Mouse (Mus musculus): ENCODE results near the gene 4930438A08Rik. TPM values are rescaled to one million over a fixed set of nuclear protein-coding genes. Genes with fewer than 3 reads are reported as not detected.
"Not testable (repeated sequence)": the region's sequence is repeated elsewhere in the genome, so short reads cannot be mapped to it uniquely, and the experiment has no call there.

4930438A08Rik gene
- polyA plus RNA-seq, 1 experiment from 2014 or later, result 2.4 TPM

DNA sequence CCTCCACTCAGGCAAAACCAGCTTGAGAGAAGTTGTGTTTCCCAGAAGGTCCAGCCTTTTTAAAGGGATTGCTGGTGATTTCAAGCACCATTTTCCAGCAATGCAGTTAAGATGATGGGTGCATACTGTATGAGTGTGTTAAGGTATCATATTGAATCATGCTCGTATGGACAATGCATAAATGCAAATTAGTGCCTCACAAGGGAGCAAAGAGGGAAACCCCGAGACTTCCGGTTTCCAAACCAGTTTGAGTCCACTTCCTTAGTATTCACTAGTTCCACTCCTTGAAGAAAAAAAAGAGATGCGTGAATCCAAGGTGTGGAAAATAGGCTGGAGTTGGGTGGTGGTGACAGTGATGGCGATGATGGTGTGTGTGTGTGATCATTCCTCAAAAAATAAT, 7.9 kb downstream of the 4930438A08Rik start:
- Histone ChIP-seq H3K9ac (no peak overlapping the region), H3K4me1 (no peaks in the 10 kb centered on the region), H3K27ac (replicated peaks) (no peak overlapping the region), H3K36me3 (no peaks in the 10 kb centered on the region), H3K27me3 (no peaks in the 10 kb centered on the region), H3K4me2 (replicated peaks) (no peak overlapping the region), H3K9me3 (replicated peaks) (no peaks in the 10 kb centered on the region), H3K4me3 (replicated peaks) (no peak overlapping the region)
- WGBS, result 78% methylated on average over 5 of the region's 5 CpGs
- no peak for ATAC-seq (ENCODE audit: insufficient number of reproducible peaks, low FRiP score, low TSS enrichment, low read depth)

DNA sequence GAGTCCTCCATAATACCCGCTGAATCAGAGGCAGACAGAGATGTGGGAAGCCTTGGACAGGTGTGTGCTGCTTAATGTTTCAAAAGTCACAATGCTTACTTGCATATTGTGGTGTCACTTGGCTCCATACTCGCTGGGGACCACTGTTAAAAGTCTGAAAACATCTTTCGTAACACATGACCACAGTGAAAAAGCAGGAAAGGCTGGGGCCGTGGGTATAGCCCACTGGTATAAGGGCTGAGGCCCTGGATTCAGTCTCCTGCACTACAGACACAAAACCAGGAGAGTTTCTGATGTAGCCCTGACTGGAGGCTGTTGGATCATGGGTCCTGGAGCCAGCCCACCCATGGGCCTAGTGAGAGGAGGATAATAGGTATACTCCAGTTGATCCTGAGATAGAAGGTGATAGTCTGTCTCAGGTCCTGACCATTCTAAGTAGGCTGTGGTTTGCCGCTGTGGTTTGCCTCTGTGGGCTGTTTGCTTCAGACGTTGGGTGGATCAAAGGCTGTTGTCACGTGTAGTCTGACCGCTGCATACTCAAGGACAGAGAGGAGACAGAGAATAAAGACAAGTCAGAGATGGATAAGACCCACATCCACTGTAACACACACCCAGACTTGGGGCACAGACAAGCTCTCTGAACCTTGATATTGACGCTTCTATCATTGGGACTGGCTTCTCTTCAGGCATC, 15.5 kb downstream of the 4930438A08Rik start:
- no peaks in the 10 kb centered on the region for H3K9me3 ChIP-seq (replicated peaks)
- no peak for ATAC-seq (ENCODE audit: insufficient number of reproducible peaks, low FRiP score, low TSS enrichment, low read depth)
- no peaks in the 10 kb centered on the region for H3K4me1 ChIP-seq
- WGBS, result 73% methylated on average over 9 of the region's 9 CpGs
- no peak overlapping the region for H3K4me3 ChIP-seq (replicated peaks)
- no peak overlapping the region for H3K4me2 ChIP-seq (replicated peaks)
- H3K9ac ChIP-seq, result no peak overlapping the region
- H3K27ac ChIP-seq (replicated peaks), result no peak overlapping the region
- H3K27me3 ChIP-seq, result no peaks in the 10 kb centered on the region
- H3K36me3 ChIP-seq, result no peaks in the 10 kb centered on the region

GRCm38 (mm10) chr11:58290812-58291211, 16.2 kb downstream of the 4930438A08Rik start:
- Histone ChIP-seq H3K36me3 (no peaks in the 10 kb centered on the region), H3K4me3 (replicated peaks) (no peak overlapping the region), H3K27me3 (no peaks in the 10 kb centered on the region), H3K4me2 (replicated peaks) (no peak overlapping the region), H3K27ac (replicated peaks) (no peak overlapping the region), H3K4me1 (no peaks in the 10 kb centered on the region), H3K9ac (no peak overlapping the region), H3K9me3 (replicated peaks) (no peaks in the 10 kb centered on the region)
- no peak for ATAC-seq (ENCODE audit: insufficient number of reproducible peaks, low FRiP score, low TSS enrichment, low read depth)
- 85% methylated on average over 4 of the region's 4 CpGs for WGBS

GRCm38 (mm10) chr11:58292791-58293190, 18.2 kb downstream of the 4930438A08Rik start:
- H3K27ac ChIP-seq (replicated peaks), result no peak overlapping the region
- no peak overlapping the region for H3K4me3 ChIP-seq (replicated peaks)
- no peak overlapping the region for H3K9ac ChIP-seq
- H3K27me3 ChIP-seq, result no peaks in the 10 kb centered on the region
- no peaks in the 10 kb centered on the region for H3K9me3 ChIP-seq (replicated peaks)
- H3K36me3 ChIP-seq, result no peaks in the 10 kb centered on the region
- no peak overlapping the region for H3K4me2 ChIP-seq (replicated peaks)
- ATAC-seq (ENCODE audit: insufficient number of reproducible peaks, low FRiP score, low TSS enrichment, low read depth), result no peak
- 48% methylated on average over 4 of the region's 4 CpGs for WGBS
- no peaks in the 10 kb centered on the region for H3K4me1 ChIP-seq

DNA sequence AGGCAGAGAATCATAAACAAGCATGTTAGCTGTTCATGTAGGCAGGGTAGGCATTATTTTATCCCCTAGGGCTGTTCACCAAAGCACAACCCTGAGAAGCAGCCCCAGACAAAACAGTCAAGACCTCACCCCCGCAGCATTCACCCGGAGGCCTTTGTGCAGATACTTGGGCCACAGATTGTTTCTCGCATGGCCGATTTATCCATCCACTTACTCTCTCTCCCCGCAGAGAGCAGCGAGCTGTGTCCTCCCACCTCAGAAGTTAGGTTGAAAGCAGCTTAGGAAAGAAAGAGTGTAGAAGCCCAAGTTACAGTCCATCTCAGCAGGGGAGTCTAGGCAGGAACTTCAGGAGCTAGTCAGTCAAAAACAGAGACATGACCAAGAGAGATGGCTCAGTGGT, 22.8 kb downstream of the 4930438A08Rik start:
- Histone ChIP-seq H3K9ac (no peak overlapping the region), H3K4me1 (peaks cover 11% of the 10 kb centered on the region), H3K9me3 (replicated peaks) (no peaks in the 10 kb centered on the region), H3K27me3 (no peaks in the 10 kb centered on the region), H3K27ac (replicated peaks) (no peak overlapping the region), H3K4me3 (replicated peaks) (no peak overlapping the region), H3K4me2 (replicated peaks) (no peak overlapping the region), H3K36me3 (no peaks in the 10 kb centered on the region)
- no peak for ATAC-seq (ENCODE audit: insufficient number of reproducible peaks, low FRiP score, low TSS enrichment, low read depth)
- 65% methylated on average over 6 of the region's 6 CpGs for WGBS

GRCm38 (mm10) chr11:58301057-58301456, 26.5 kb downstream of the 4930438A08Rik start:
- Histone ChIP-seq H3K9ac (no peak overlapping the region), H3K36me3 (no peaks in the 10 kb centered on the region), H3K27ac (replicated peaks) (peak overlapping the region; percentile 63; the same call in 1 of the 2 replicates), H3K27me3 (no peaks in the 10 kb centered on the region), H3K9me3 (replicated peaks) (no peaks in the 10 kb centered on the region), H3K4me1 (peaks cover 16% of the 10 kb centered on the region), H3K4me2 (replicated peaks) (peak overlapping the region; percentile 58), H3K4me3 (replicated peaks) (peak overlapping the region; percentile 67)
- WGBS, result 10% methylated on average over 13 of the region's 13 CpGs
- no peak for ATAC-seq (ENCODE audit: insufficient number of reproducible peaks, low FRiP score, low TSS enrichment, low read depth)

- H3K36me3 ChIP-seq, result no peaks in the 10 kb centered on the region
- no peaks in the 10 kb centered on the region for H3K27me3 ChIP-seq
- H3K9ac ChIP-seq, result peak overlapping the region; percentile 58
Measured at GRCm38 (mm10) chr11:58301837-58302754, 27.5 kb downstream of the 4930438A08Rik start.

DNA sequence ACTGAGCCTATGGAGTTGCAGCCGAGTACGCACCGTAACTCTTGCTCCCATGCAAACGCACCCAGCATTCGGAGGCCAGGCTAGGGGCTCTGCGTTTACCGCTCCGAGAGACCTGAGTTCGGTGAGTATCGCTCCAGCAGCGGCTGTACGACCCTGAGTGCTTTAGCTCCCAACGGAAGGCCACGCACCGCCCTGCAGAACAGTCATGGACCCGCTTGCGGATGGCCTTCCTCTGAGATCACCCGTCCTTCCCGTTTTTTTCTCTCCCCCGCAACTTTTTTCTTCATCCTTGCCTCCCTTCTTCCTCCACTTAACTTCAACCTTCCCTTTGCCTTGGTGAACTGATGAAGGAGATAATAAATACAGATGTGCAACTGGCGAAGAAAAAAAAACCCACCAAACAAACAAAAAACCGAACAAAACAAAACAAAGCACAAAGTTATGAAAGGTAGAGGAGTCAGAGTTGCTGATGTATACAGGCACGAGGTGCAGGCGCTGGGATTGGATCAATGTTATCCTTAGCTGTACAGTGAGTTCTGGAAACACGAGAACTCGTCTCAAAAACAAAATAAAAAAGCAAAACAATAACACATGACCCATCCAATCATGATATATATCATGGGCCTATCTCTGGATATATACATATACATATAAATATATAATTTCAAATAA, 28.3 kb downstream of the 4930438A08Rik start:
- ATAC-seq (ENCODE audit: insufficient number of reproducible peaks, low FRiP score, low TSS enrichment, low read depth), result peak; percentile 41
- WGBS, result under 1% methylated on average over 26 of the region's 26 CpGs
- H3K27ac ChIP-seq (replicated peaks), result peak overlapping the region; percentile 96

More at GRCm38 (mm10) chr11:58301837-58302754, 27.5 kb downstream of the 4930438A08Rik start:
- ATAC-seq (ENCODE audit: insufficient number of reproducible peaks, low FRiP score, low TSS enrichment, low read depth), result peak; percentile 93
- Histone ChIP-seq H3K4me1 (peaks cover 22% of the 10 kb centered on the region), H3K9me3 (replicated peaks) (no peaks in the 10 kb centered on the region), H3K27ac (replicated peaks) (peak overlapping the region; percentile 96), H3K4me2 (replicated peaks) (peak overlapping the region; percentile 58), H3K4me3 (replicated peaks) (peak overlapping the region; percentile 67)
- under 1% methylated on average over 36 of the region's 36 CpGs for WGBS

DNA sequence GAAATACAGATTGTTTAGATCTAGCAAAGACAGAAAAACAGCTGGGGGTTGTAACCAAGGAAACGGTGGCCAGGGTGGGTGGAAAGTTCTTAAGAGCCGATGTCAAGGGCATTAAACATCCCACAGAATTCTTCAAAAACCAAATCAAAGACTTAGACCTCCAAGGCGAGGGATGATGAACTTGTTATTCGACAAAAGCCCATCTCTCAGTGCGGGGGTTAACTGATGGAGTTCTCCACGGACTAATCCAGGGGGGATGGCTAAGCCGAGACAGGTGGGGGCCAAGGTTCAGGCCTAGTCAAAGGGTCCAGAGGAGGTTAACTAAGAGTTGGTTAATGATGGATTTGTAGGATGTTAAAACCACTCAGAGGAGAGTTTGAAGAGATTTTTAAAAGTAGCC, 29.0 kb downstream of the 4930438A08Rik start:
- Histone ChIP-seq H3K9me3 (replicated peaks) (no peaks in the 10 kb centered on the region), H3K4me1 (peaks cover 28% of the 10 kb centered on the region), H3K27me3 (no peaks in the 10 kb centered on the region), H3K27ac (replicated peaks) (peak overlapping the region; percentile 65; the same call in 1 of the 2 replicates), H3K9ac (no peak overlapping the region), H3K36me3 (no peaks in the 10 kb centered on the region), H3K4me2 (replicated peaks) (peak overlapping the region; percentile 58), H3K4me3 (replicated peaks) (peak overlapping the region; percentile 20; the same call in 1 of the 2 replicates)
- ATAC-seq (ENCODE audit: insufficient number of reproducible peaks, low FRiP score, low TSS enrichment, low read depth), result no peak
- 14% methylated on average over 7 of the region's 7 CpGs for WGBS

More for the DNA sequence above, 28.3 kb downstream of the 4930438A08Rik start:
- Histone ChIP-seq H3K4me1 (peaks cover 25% of the 10 kb centered on the region), H3K9ac (peak overlapping the region; percentile 58), H3K27me3 (no peaks in the 10 kb centered on the region), H3K9me3 (replicated peaks) (no peaks in the 10 kb centered on the region), H3K4me3 (replicated peaks) (peak overlapping the region; percentile 67), H3K4me2 (replicated peaks) (peak overlapping the region; percentile 58), H3K36me3 (no peaks in the 10 kb centered on the region)

- not testable (repeated sequence) for H3K4me3 ChIP-seq (replicated peaks); ATAC-seq (ENCODE audit: insufficient number of reproducible peaks, low FRiP score, low TSS enrichment, low read depth); H3K27me3 ChIP-seq; H3K9me3 ChIP-seq (replicated peaks); H3K4me2 ChIP-seq (replicated peaks); H3K9ac ChIP-seq; H3K27ac ChIP-seq (replicated peaks); H3K36me3 ChIP-seq
- 96% methylated on average over 8 of the region's 8 CpGs for WGBS
- peaks cover 28% of the 10 kb centered on the region for H3K4me1 ChIP-seq
Measured at GRCm38 (mm10) chr11:58305299-58305698, 30.7 kb downstream of the 4930438A08Rik start.

- Histone ChIP-seq H3K4me1 (peaks cover 18% of the 10 kb centered on the region), H3K9me3 (replicated peaks) (no peaks in the 10 kb centered on the region), H3K4me2 (replicated peaks) (peak within 1 kb of the TSS; percentile 94), H3K36me3 (peaks cover 10% of the 10 kb centered on the region; the same call in 1 of the 2 replicates), H3K27me3 (no peaks in the 10 kb centered on the region), H3K27ac (replicated peaks) (peak within 1 kb of the TSS; percentile 91), H3K9ac (peak within 1 kb of the TSS; percentile 31), H3K4me3 (replicated peaks) (peak within 1 kb of the TSS; percentile 48)
- WGBS, result under 1% methylated on average over 34 of the region's 34 CpGs
- peak; percentile 62 for ATAC-seq (ENCODE audit: insufficient number of reproducible peaks, low FRiP score, low TSS enrichment, low read depth)
Measured at GRCm38 (mm10) chr11:58306860-58307308, 32.3 kb downstream of the 4930438A08Rik start, which contains the start of gene Zfp692. Zfp692 (plus strand) TSS chr11:58307069.

All from embryonic facial prominence, embryonic 15.5 days (tissue).